Mouse (Mus musculus) ES-Bruce4 (cell line): ENCODE measurements around the gene Dram2.

ENCODE experiments used
- CTCF ChIP-seq: IDR thresholded peaks from one replicate; pipeline ENCODE4 v1.8.1; 2011; ENCODE audit warnings: low read depth, low read length
- POLR2A ChIP-seq: IDR thresholded peaks from one replicate; pipeline ENCODE4 v1.8.1; 2011; ENCODE audit warnings: low read length; ENCODE audit not compliant: insufficient read depth

DNA sequence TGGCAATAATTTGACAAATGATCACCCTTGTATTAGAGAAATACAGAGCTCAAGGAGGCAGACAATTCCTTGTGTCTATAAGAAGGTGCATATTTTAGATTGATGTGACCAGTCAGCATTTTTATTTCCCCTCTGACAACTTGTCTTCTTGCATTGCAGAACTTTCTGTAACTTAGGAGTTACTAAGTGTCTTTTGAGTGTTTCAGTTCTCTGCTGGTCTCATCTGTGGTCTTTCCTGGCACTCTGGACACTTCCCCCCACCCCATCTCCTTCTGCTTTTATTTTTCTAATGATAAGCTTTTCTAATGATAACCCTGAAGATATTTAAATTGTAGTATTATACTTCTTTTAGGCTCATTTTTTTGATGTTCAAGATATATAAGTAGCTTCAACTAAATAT, 10.7 kb downstream of the Dram2 start:
- TF ChIP-seq POLR2A (no peak), CTCF (no peak)
